Mouse (Mus musculus) adrenal gland, postnatal 10 days (tissue): ENCODE data around the gene Smarcd1. TPM values are rescaled to one million over a fixed set of nuclear protein-coding genes. Genes with fewer than 3 reads are reported as not detected.

ENCODE experiments used
- DNase-seq: peaks from one replicate; pipeline ENCODE4 v3.0.0; 2021; ENCODE audit warnings: mixed read lengths
- total RNA-seq, 2 experiments: library from RNA; stranded (reverse); gene quantifications; 2 replicates each; pipeline ENCODE4 v1.2.3; 2021

The Smarcd1 gene
- total RNA-seq, 2 experiments from 2014 or later = 47.1 to 49.6 TPM

DNA sequence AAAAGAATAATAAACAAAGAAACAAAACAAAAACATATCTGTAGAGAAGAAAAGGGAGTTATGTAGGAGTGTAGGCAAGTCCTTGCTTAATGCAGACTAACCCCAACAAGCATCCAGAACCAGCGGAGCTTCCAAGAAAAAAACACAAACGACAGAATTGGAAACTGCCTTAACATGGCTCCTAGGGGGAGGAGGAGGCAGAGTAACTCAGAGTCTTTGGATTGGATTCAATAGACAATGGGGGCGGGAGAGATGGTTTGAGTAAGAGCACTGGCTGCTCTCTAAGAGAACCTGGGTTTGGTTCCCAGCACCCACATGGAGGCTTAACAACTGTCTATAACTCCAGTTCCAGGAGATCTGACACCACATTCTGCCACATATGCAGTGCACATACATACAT is 29.7 kb downstream of the Smarcd1 start:
- no peak for DNase-seq

DNA sequence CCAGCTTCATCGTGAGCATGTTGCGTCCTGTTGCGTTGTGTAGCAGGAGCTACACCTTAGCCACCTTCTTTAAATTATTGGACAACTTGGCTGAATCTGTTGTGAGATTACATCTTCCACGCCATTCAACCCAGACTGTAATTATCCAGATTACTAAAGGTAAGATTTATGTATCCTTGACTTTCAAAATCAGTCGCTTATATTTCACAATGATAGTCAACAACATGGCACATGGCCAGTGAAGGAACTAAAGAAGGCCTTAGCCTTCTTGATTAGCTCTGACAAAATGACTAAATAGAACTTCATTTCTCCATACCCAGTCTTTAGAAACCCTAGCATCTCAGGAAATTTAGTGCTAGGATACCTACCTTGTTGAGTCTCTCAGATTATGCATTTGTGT is 31.3 kb downstream of the Smarcd1 start:
- peak; percentile 45 for DNase-seq

DNA sequence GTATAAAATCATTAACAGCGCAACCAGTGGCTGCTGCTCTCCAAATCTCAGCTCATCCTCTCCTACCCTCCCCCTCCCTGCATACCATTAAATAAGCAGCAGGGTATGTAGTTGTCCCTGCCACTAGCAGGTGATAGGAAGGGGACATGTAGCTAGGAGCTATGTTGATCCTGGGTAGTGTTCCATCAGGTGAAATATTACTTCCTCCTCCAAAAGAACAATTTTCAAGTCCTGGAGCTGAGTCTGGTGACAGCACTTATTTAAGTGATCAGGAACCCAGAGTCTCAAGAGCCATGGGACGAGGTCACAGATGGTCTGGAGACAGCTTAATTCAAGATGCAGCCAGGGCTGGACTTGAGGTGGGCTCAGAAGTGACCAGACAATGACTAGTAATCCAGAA is 33.7 kb downstream of the Smarcd1 start:
- peak; percentile 100 for DNase-seq

DNA sequence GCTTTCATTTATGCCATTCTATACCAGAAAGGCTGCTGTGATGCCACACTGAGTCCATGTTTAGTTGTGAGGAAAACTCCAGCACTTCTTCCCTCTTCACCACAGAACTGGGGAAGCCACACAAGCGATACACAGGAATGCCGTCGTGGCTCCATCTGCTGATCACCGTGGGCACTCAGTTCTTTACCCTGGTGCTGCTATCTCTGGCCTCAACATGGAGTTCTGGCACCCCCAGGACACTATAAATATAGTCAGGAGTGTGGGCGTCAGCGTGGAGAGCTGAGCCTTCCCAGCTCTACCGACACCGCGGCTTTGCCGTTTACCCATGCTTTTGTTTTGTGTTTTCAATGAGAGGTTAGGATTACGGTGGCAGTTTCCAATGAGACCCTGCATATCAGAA is 34.7 kb downstream of the Smarcd1 start:
- DNase-seq = no peak

DNA sequence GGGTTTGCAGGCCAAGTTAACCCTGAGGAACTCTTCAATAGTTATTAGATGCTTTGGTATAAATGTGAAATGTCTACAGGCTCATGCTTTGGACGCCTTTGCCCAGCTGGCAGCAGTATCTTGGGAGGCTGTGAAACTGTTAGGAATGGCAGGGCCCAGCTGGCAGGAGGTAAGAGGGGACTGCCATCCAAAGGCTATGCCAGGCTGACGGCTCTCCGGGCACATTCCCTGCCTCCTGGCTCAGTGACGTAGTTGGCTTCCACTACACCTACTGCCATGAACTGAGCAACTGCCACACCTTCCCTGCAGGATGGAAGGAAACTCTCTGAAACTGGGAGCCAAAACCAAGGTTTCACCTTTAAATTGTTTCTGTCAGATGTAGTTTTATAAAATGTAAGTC is 38.3 kb downstream of the Smarcd1 start:
- no peak for DNase-seq

DNA sequence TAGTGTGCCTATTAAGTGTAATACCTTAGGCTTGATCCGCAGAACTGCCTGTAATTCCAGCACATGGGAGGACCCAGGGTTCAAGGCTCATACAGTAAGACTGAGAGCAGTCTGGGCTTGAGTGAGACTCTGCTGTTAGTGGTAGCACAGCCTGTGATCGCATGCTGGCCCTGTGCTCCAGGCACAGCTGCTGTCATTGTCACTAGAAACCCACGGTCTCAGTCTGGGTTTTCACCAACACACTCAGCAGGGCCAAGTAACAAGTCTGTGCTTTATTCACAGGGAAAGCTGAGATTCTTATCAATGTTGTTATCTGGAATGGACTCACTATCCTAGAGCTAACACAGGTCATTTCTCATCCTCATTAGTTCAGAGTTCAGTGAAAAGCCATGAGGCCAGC is 52.3 kb downstream of the Smarcd1 start:
- DNase-seq = no peak

Other genes with a start within 250 kb of the Smarcd1 start
- 10 to 100 TPM; 19.8 to 34.0 TPM for gene Nckap5l, start 244.4 kb upstream of the Smarcd1 start, total RNA-seq
- 1 to 10 TPM; 6.0 to 6.5 TPM for gene Bcdin3d, start 227.4 kb upstream of the Smarcd1 start, total RNA-seq
- gene Faim2, start 174.0 kb upstream of the Smarcd1 start, total RNA-seq = 10 to 100 TPM; 10.5 to 13.7 TPM
- 1 to 10 TPM in 1 of 2 experiments, under 1 TPM in 1; 0.33 to 1.4 TPM for gene Aqp2, start 123.1 kb upstream of the Smarcd1 start, total RNA-seq
- 1 to 10 TPM in 1 of 2 experiments, under 1 TPM in 1; 0.61 to 1.6 TPM for gene Aqp5, start 111.3 kb upstream of the Smarcd1 start, total RNA-seq
- gene Aqp6, start 100.7 kb upstream of the Smarcd1 start, total RNA-seq = not detected
- gene Racgap1, start 50.5 kb upstream of the Smarcd1 start, total RNA-seq = 10 to 100 TPM; 32.1 TPM
- 1 to 10 TPM in 1 of 2 experiments, under 1 TPM in 1; 0.75 to 1.5 TPM for gene Asic1, start 31.8 kb upstream of the Smarcd1 start, total RNA-seq
- gene Gm17349, start 3.4 kb downstream of the Smarcd1 start, total RNA-seq = 10 to 100 TPM; 10.9 to 24.6 TPM
- gene Gpd1, start 15.4 kb downstream of the Smarcd1 start, total RNA-seq = 1,000 to 10,000 TPM; 1,543 to 1,818 TPM
- 100 to 1,000 TPM; 178 to 185 TPM for gene Cox14, start 23.5 kb downstream of the Smarcd1 start, total RNA-seq
- gene Cers5, start 70.8 kb downstream of the Smarcd1 start, total RNA-seq = 10 to 100 TPM; 35.9 to 41.6 TPM
- 10 to 100 TPM; 37.7 to 39.7 TPM for gene Lima1, start 173.3 kb downstream of the Smarcd1 start, total RNA-seq